Mouse (Mus musculus) MEL (cell line): ENCODE data around the gene Ism1. TPM values are rescaled to one million over a fixed set of nuclear protein-coding genes. Genes with fewer than 3 reads are reported as not detected.

Experiments
- DNase-seq: peaks from one replicate; pipeline ENCODE4 v3.0.0; 2011; ENCODE audit warnings: low read depth, low spot score
- H3K27ac ChIP-seq: 2 replicates; pipeline ENCODE4 v1.5.1; 2012; ENCODE audit warnings: low read depth, mild to moderate bottlenecking, control low read depth, low read length, moderate library complexity; ENCODE audit not compliant: control insufficient read depth
- H3K27me3 ChIP-seq, 2 experiments: fragments of 150-350 bp in 1 of 2; sonication (generic) in 1 of 2; 2 replicates each; pipeline ENCODE4 v1.6.1; 2012; ENCODE audit warnings: low read length in 2 of 2, mild to moderate bottlenecking in 2 of 2, improper control_type of control experiment in 1 of 2, moderate library complexity in 1 of 2; ENCODE audit not compliant: insufficient read depth in 2 of 2, control insufficient read depth in 1 of 2
- H3K36me3 ChIP-seq, 2 experiments: 2 replicates each; pipeline ENCODE4 v1.6.1; 2012 to 2014; ENCODE audit warnings: low read length in 2 of 2, improper control_type of control experiment in 1 of 2, inconsistent platforms in 1 of 2, mild to moderate bottlenecking in 1 of 2; ENCODE audit not compliant: insufficient read depth in 2 of 2, control insufficient read depth in 1 of 2
- H3K4me1 ChIP-seq, 2 experiments: fragments of 150-350 bp in 1 of 2; sonication (generic) in 1 of 2; 2 replicates each; pipeline ENCODE4 v1.6.1; 2012; ENCODE audit warnings: low read length in 2 of 2, improper control_type of control experiment in 1 of 2, mild to moderate bottlenecking in 1 of 2; ENCODE audit not compliant: insufficient read depth in 2 of 2, control insufficient read depth in 1 of 2
- H3K4me3 ChIP-seq, 2 experiments: fragments of 150-350 bp in 1 of 2; sonication (generic) in 1 of 2; 2 replicates each; pipeline ENCODE4 v1.5.1; 2012; ENCODE audit warnings: low read depth in 2 of 2, low read length in 2 of 2, mild to moderate bottlenecking in 2 of 2, moderate library complexity in 2 of 2, control low read depth in 1 of 2, improper control_type of control experiment in 1 of 2; ENCODE audit not compliant: control insufficient read depth in 1 of 2, insufficient read depth in 1 of 2
- H3K79me2 ChIP-seq: 2 replicates; pipeline ENCODE4 v1.6.1; 2012; ENCODE audit warnings: mild to moderate bottlenecking, low read length, moderate library complexity; ENCODE audit not compliant: control insufficient read depth, poor library complexity, insufficient read depth
- H3K9ac ChIP-seq: 2 replicates; pipeline ENCODE4 v1.6.1; 2012; ENCODE audit warnings: low read depth, mild to moderate bottlenecking, control low read depth, low read length, moderate library complexity; ENCODE audit not compliant: control insufficient read depth, poor library complexity, severe bottlenecking
- H3K9me3 ChIP-seq: fragments of 150-350 bp; sonication (generic); replicated peaks from 2 replicates; pipeline ENCODE4 v1.6.1; 2012; ENCODE audit warnings: mild to moderate bottlenecking, low read length, improper control_type of control experiment, moderate library complexity; ENCODE audit not compliant: insufficient read depth
- ELF1 ChIP-seq: IDR thresholded peaks from 2 replicates; pipeline ENCODE4 v1.6.1; 2014; ENCODE audit warnings: low read depth, mild to moderate bottlenecking, inconsistent platforms, low read length, improper control_type of control experiment, moderate library complexity
- KAT2A ChIP-seq: conservative IDR thresholded peaks from 2 replicates; pipeline ENCODE4 v1.6.1; 2012; ENCODE audit warnings: low read depth, low read length, improper control_type of control experiment, inconsistent platforms
- MAFK ChIP-seq: IDR thresholded peaks from 2 replicates; pipeline ENCODE4 v1.6.1; 2011; ENCODE audit warnings: low read depth, mild to moderate bottlenecking, low read length, improper control_type of control experiment, borderline replicate concordance
- MAX ChIP-seq: IDR thresholded peaks from 2 replicates; pipeline ENCODE4 v1.6.1; 2011; ENCODE audit warnings: low read length, improper control_type of control experiment
- NELFE ChIP-seq: IDR thresholded peaks from 2 replicates; pipeline ENCODE4 v1.6.1; 2011; ENCODE audit warnings: low read depth, low read length, improper control_type of control experiment
- POLR2A ChIP-seq, 2 experiments: IDR thresholded peaks; 2 replicates each; pipeline ENCODE4 v1.6.1; 2011 to 2012; ENCODE audit warnings: low read length in 2 of 2, mild to moderate bottlenecking in 2 of 2, control low read depth in 1 of 2, improper control_type of control experiment in 1 of 2, low read depth in 1 of 2, moderate library complexity in 1 of 2; ENCODE audit not compliant: control insufficient read depth in 1 of 2, insufficient read depth in 1 of 2, poor library complexity in 1 of 2
- POLR2AphosphoS5 ChIP-seq: IDR thresholded peaks from 2 replicates; pipeline ENCODE4 v1.6.1; 2012; ENCODE audit warnings: low read depth, borderline replicate concordance, mild to moderate bottlenecking, inconsistent platforms, low read length, moderate library complexity, mixed read lengths
- RCOR1 ChIP-seq: IDR thresholded peaks from 2 replicates; pipeline ENCODE4 v1.6.1; 2012; ENCODE audit warnings: low read depth, mild to moderate bottlenecking, inconsistent platforms, low read length, improper control_type of control experiment
- SIN3A ChIP-seq: IDR thresholded peaks from 2 replicates; pipeline ENCODE4 v1.6.1; 2012; ENCODE audit warnings: low read length, improper control_type of control experiment, inconsistent platforms
- SMC3 ChIP-seq: IDR thresholded peaks from 2 replicates; pipeline ENCODE4 v1.6.1; 2011; ENCODE audit warnings: low read depth, low read length, improper control_type of control experiment
- TAL1 ChIP-seq: IDR thresholded peaks from 2 replicates; pipeline ENCODE4 v1.6.1; 2012; ENCODE audit warnings: mild to moderate bottlenecking, inconsistent platforms, low read length, moderate library complexity, mixed read lengths
- USF2 ChIP-seq, 2 experiments: IDR thresholded peaks; 2 replicates each; pipeline ENCODE4 v1.6.1; 2011 to 2012; ENCODE audit warnings: improper control_type of control experiment in 2 of 2, low read length in 2 of 2, borderline replicate concordance in 1 of 2, inconsistent platforms in 1 of 2, low read depth in 1 of 2, mild to moderate bottlenecking in 1 of 2; ENCODE audit not compliant: insufficient read depth in 1 of 2
- ZC3H11A ChIP-seq: IDR thresholded peaks from 2 replicates; pipeline ENCODE4 v1.6.1; 2012; ENCODE audit warnings: low read depth, mild to moderate bottlenecking, inconsistent platforms, low read length, improper control_type of control experiment
- ZMIZ1 ChIP-seq: IDR thresholded peaks from 2 replicates; pipeline ENCODE4 v1.6.1; 2012; ENCODE audit warnings: low read depth, mild to moderate bottlenecking, inconsistent platforms, low read length, improper control_type of control experiment, moderate library complexity
- polyA plus RNA-seq, 2 experiments: library from polyadenylated mRNA; stranded (reverse) in 1 of 2; unstranded in 1 of 2; fragments of >175 nt in 1 of 2; fragments of >200 nt in 1 of 2; gene quantifications; 2 replicates each; pipeline versions ENCODE4 v1.2.1 to v1.2.4; 2012; ENCODE audit warnings: low replicate concordance in 2 of 2, low read depth in 1 of 2; ENCODE audit not compliant: insufficient read length in 2 of 2, insufficient read depth in 1 of 2, missing spikeins in 1 of 2
- total RNA-seq: library from RNA; depleted of rRNA; stranded (reverse); fragments of 300-350 nt; gene quantifications from 2 replicates; pipeline ENCODE4 v1.2.3, GENCODE M21; 2012

The Ism1 gene
- total and polyA plus RNA-seq, 3 experiments: not detected

DNA sequence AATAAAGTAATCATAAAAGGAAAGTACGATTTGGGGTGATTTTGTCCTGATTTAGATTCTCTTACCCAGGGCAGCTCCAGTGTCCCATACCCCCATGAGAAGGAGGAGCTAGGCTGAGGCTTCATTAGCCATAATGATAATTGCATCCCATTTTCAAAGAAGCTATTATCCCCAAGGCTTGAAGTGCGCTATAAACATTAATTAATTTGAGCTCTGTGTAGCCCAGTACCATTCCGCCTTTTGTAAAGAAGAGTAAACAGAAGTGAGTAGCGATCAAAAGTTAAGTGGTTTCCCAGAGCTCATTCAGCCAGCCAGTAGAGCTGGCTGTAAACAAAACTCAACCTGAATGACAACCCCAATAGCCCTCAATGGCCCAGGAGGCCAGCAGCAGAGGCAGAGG is 21.2 kb upstream of the Ism1 start:
- Histone ChIP-seq H3K79me2 (no peaks in the 10 kb centered on the region), H3K27ac (no peak overlapping the region), H3K4me1 (no peaks in the 10 kb centered on the region), H3K36me3 (no peaks in the 10 kb centered on the region), H3K27me3 (no peaks in the 10 kb centered on the region; a peak in 1 of 4 replicates), H3K4me3 (no peak overlapping the region), H3K9ac (no peak overlapping the region), H3K9me3 (no peaks in the 10 kb centered on the region)
- TF ChIP-seq POLR2A (IDR thresholded peaks at IDR 0.05; ENCODE audit: control insufficient read depth in 1 of 2, insufficient read depth in 1 of 2, low read depth in 1 of 2, low read length in 2 of 2, poor library complexity in 1 of 2) (no peak), ELF1 (no peak)
- no peak for DNase-seq

DNA sequence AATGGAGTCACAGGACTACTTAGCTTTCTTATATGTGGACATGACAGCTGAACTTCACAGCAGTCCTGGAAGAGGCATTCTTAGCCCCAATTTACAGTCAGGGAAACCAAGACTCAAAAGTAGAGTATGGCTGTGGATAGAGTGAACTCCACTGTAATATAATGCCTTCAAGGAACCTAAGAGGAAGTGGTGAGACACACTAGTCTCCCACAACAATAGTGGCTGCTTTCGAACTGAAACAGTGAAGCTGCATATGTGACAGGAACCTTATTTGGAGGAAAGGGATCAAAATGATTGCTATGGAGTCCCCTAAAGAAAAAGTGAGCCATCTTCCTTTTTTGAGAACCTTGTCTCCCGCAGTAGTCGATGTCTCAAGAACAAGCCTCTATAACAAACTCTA is 6.1 kb upstream of the Ism1 start:
- no peaks in the 10 kb centered on the region for H3K27me3 ChIP-seq
- H3K27ac ChIP-seq: no peak overlapping the region
- no peak for TF ChIP-seq NELFE
- TF ChIP-seq TAL1: no peak
- no peak for TF ChIP-seq POLR2AphosphoS5
- TF ChIP-seq SMC3: no peak
- TF ChIP-seq ZC3H11A: no peak
- no peak for TF ChIP-seq KAT2A
- no peak for TF ChIP-seq RCOR1
- no peak for TF ChIP-seq USF2 (IDR thresholded peaks at IDR 0.05; ENCODE audit: borderline replicate concordance in 1 of 2, insufficient read depth in 1 of 2, low read depth in 1 of 2, low read length in 2 of 2)
- H3K4me1 ChIP-seq: no peaks in the 10 kb centered on the region
- H3K79me2 ChIP-seq: no peaks in the 10 kb centered on the region
- no peak for DNase-seq
- H3K36me3 ChIP-seq: no peaks in the 10 kb centered on the region
- H3K9ac ChIP-seq: no peak overlapping the region
- no peaks in the 10 kb centered on the region for H3K9me3 ChIP-seq
- no peak overlapping the region for H3K4me3 ChIP-seq

DNA sequence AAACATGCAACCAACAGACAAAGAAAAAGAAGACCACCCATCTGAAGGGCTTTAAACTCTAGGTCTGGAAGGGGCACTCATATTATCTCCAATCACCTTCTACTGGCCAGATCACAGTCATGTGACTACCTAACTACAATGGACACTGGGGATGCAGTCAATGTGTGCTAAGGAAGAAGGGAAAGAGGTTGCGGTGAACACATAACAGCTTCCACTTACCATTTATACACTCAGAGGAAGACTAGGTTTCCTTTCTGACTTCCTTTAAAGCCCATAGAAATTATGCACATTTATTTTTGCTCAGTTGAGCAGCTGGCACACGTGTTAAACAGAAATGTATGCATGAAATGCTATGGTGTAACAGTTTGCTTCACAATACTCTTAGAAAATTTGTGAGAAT is 5.6 kb upstream of the Ism1 start:
- Histone ChIP-seq H3K9me3 (no peaks in the 10 kb centered on the region), H3K9ac (no peak overlapping the region), H3K4me3 (no peak overlapping the region), H3K36me3 (no peaks in the 10 kb centered on the region), H3K27me3 (no peaks in the 10 kb centered on the region), H3K4me1 (no peaks in the 10 kb centered on the region)
- TF ChIP-seq MAX: no peak
- no peak for TF ChIP-seq SIN3A
- TF ChIP-seq ZMIZ1: no peak
- TF ChIP-seq MAFK: no peak
- no peak for TF ChIP-seq TAL1
- TF ChIP-seq, all 39 proteins: peak for 0
- no peak overlapping the region for H3K27ac ChIP-seq
- no peak for DNase-seq
- H3K79me2 ChIP-seq: no peaks in the 10 kb centered on the region
